Mouse (Mus musculus): Measurements from ENCODE around the gene Bcl11b. TPM values are rescaled to one million over a fixed set of nuclear protein-coding genes. Genes with fewer than 3 reads are reported as not detected.

The Bcl11b gene
- polyA plus RNA-seq, 1 experiment from 2014 or later = 21.6 TPM

- no peak overlapping the region for H3K9ac ChIP-seq (replicated peaks)
- H3K4me3 ChIP-seq (replicated peaks) = no peak overlapping the region
- WGBS = 60% methylated on average over 8 of the region's 8 CpGs
- no peaks in the 10 kb centered on the region for H3K9me3 ChIP-seq (replicated peaks)
- no peak for ATAC-seq (ENCODE audit: low FRiP score)
- H3K27me3 ChIP-seq (replicated peaks) = no peaks in the 10 kb centered on the region
- H3K4me2 ChIP-seq = no peak overlapping the region
- peaks cover 87% of the 10 kb centered on the region for H3K4me1 ChIP-seq
- no peaks in the 10 kb centered on the region for H3K36me3 ChIP-seq
- peak overlapping the region; percentile 79 for H3K27ac ChIP-seq (replicated peaks)
Observed at GRCm38 (mm10) chr12:107969126-107969525, 34.3 kb downstream of the Bcl11b start.

- WGBS = 87% methylated on average over 3 of the region's 3 CpGs
- H3K4me2 ChIP-seq = no peak overlapping the region
- H3K27ac ChIP-seq (replicated peaks) = no peak overlapping the region
- ATAC-seq (ENCODE audit: low FRiP score) = no peak
- H3K4me1 ChIP-seq = peaks cover 87% of the 10 kb centered on the region
- no peaks in the 10 kb centered on the region for H3K36me3 ChIP-seq
- no peak overlapping the region for H3K9ac ChIP-seq (replicated peaks)
- no peaks in the 10 kb centered on the region for H3K27me3 ChIP-seq (replicated peaks)
- no peak overlapping the region for H3K4me3 ChIP-seq (replicated peaks)
- no peaks in the 10 kb centered on the region for H3K9me3 ChIP-seq (replicated peaks)
Observed at GRCm38 (mm10) chr12:107968331-107968730, 35.1 kb downstream of the Bcl11b start.

DNA sequence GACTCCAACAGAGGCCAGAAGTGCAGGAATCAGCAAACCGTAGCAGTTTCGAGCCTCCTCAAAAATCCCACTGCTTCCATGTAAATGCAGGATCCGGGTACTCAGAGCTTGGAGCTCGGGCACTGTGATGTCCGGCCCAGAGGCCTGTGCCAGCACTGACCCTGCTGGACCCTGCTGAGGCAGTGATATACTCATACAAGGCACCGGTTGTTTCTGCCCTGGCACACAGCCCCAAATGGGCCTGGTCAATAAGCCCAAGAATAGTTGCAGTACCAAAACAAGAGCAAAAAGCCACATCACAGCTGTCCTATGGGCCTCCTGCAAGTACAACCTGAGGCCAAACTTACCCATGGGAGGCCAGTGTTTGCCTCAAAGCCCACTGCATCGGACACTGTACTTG is 36.4 kb downstream of the Bcl11b start:
- no peak for ATAC-seq (ENCODE audit: low FRiP score)
- Histone ChIP-seq H3K27me3 (replicated peaks) (no peaks in the 10 kb centered on the region), H3K9ac (replicated peaks) (no peak overlapping the region), H3K4me3 (replicated peaks) (no peak overlapping the region), H3K4me1 (peaks cover 83% of the 10 kb centered on the region), H3K27ac (replicated peaks) (no peak overlapping the region), H3K36me3 (no peaks in the 10 kb centered on the region), H3K9me3 (replicated peaks) (no peaks in the 10 kb centered on the region), H3K4me2 (no peak overlapping the region)
- 82% methylated on average over 7 of the region's 7 CpGs for WGBS

DNA sequence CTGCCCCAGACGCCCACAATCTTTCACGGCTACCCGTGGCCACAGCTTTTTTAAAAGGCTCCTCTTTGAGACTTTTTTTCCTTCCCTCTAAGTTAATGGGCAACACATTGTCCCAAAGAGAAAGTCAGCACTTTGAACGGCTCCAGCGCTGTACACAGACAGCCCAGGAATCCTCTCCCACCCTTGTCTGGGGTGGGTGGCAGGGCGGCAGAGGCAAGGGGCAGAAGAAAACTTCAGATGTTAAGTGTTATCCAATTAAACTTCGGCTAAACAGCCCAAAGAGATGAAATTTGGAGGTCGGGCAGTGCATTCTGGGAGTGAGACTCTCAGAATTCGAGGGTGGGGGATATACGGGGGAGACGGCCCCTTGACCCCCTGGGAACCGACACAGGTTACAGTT is 38.3 kb downstream of the Bcl11b start:
- H3K9ac ChIP-seq (replicated peaks) = no peak overlapping the region
- no peak overlapping the region for H3K4me3 ChIP-seq (replicated peaks)
- H3K4me2 ChIP-seq = no peak overlapping the region
- ATAC-seq (ENCODE audit: low FRiP score) = no peak
- 74% methylated on average over 12 of the region's 12 CpGs for WGBS
- no peaks in the 10 kb centered on the region for H3K27me3 ChIP-seq (replicated peaks)
- H3K27ac ChIP-seq (replicated peaks) = no peak overlapping the region
- H3K4me1 ChIP-seq = peaks cover 89% of the 10 kb centered on the region
- H3K36me3 ChIP-seq = no peaks in the 10 kb centered on the region
- no peaks in the 10 kb centered on the region for H3K9me3 ChIP-seq (replicated peaks)

DNA sequence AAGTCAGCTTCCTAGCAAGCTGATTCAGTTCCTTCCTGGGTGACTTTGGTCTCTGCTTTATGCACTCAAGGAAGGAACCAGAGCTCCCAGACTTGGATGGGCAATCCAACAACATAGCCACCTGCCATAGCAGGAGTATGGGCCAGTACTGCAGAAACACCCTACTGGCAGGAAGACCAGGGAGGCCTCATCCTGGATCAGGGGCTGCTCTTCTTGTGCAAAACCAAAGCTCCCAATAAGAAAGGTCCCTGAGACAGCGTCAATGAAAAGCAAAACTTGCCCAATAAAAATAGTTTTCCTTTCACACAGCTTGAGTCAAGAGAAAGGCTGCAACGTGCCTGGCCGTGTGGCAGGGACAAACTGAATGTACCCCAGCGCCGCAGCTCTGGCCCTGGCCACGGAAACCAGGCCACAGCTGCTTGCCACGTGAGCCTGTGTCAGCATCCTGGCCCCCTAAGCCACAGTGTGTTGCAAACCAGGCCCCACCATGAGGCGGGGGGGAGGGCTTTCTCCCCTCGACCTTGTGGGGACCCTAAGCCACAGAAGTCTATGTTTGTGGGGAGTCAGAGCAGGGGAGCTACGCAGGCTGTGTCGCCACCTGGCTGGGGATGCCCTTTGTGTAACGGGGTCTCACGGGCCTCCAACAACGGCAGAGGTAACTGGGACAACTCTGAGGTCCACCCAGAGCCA is 38.9 kb downstream of the Bcl11b start:
- Histone ChIP-seq H3K4me2 (no peak overlapping the region), H3K9ac (replicated peaks) (no peak overlapping the region), H3K27ac (replicated peaks) (no peak overlapping the region), H3K4me1 (peaks cover 88% of the 10 kb centered on the region), H3K36me3 (no peaks in the 10 kb centered on the region), H3K27me3 (replicated peaks) (no peaks in the 10 kb centered on the region), H3K9me3 (replicated peaks) (no peaks in the 10 kb centered on the region), H3K4me3 (replicated peaks) (no peak overlapping the region)
- WGBS = 75% methylated on average over 14 of the region's 14 CpGs
- no peak for ATAC-seq (ENCODE audit: low FRiP score)

DNA sequence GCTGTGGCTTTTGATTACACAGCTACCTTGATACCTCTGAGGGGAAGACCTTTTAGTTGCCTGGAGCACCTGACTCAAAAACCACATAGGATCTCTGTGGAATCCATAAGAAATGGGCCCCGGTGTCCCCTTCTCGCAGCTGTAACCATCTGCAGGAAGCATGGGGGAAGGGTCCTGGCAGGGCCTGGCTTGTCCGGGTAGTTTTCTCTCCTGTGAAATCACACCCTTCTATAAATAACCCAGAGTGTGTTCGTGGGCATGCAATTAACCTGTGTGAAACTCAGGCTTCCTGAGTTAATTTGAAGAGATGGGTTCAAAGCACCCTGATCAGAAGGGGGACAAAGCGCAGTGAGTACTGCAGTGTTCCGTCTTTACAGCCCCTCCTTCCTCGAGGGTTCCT is 40.5 kb downstream of the Bcl11b start:
- H3K4me3 ChIP-seq (replicated peaks) = no peak overlapping the region
- no peaks in the 10 kb centered on the region for H3K36me3 ChIP-seq
- no peak for ATAC-seq (ENCODE audit: low FRiP score)
- no peaks in the 10 kb centered on the region for H3K27me3 ChIP-seq (replicated peaks)
- no peak overlapping the region for H3K27ac ChIP-seq (replicated peaks)
- no peak overlapping the region for H3K4me2 ChIP-seq
- no peaks in the 10 kb centered on the region for H3K9me3 ChIP-seq (replicated peaks)
- 19% methylated on average over 7 of the region's 7 CpGs for WGBS
- H3K9ac ChIP-seq (replicated peaks) = no peak overlapping the region
- peaks cover 77% of the 10 kb centered on the region for H3K4me1 ChIP-seq

DNA sequence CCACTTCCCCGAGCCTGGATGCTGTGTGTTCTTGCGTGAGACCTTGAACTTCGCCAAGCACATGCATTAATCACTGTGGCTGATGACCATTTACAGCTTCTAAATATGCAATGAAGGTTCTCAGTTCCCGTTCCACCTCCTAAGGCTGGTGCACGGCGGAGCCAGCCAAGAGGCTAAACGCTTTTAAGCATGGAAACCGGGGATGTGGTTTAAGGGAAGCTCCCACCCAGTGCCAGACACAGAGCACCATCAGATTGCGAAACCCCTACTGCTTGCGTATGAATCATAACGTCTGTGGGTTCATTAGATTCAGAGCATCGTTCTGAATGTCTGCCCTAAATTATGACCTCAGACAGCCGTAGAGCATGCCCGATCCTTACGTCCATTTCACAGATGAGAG is 41.6 kb downstream of the Bcl11b start:
- H3K27ac ChIP-seq (replicated peaks) = peak overlapping the region; percentile 41; the same call in 1 of the 2 replicates
- no peak overlapping the region for H3K9ac ChIP-seq (replicated peaks)
- peaks cover 67% of the 10 kb centered on the region for H3K4me1 ChIP-seq
- peak overlapping the region; percentile 19; the same call in 1 of the 2 replicates for H3K4me2 ChIP-seq
- H3K36me3 ChIP-seq = no peaks in the 10 kb centered on the region
- H3K27me3 ChIP-seq (replicated peaks) = no peaks in the 10 kb centered on the region
- H3K9me3 ChIP-seq (replicated peaks) = no peaks in the 10 kb centered on the region
- no peak overlapping the region for H3K4me3 ChIP-seq (replicated peaks)
- ATAC-seq (ENCODE audit: low FRiP score) = no peak
- WGBS = 34% methylated on average over 15 of the region's 15 CpGs

GRCm38 (mm10) chr12:107960789-107961491 is 42.5 kb downstream of the Bcl11b start:
- no peak overlapping the region for H3K9ac ChIP-seq (replicated peaks)
- no peaks in the 10 kb centered on the region for H3K27me3 ChIP-seq (replicated peaks)
- peak overlapping the region; percentile 28; the same call in 1 of the 2 replicates for H3K27ac ChIP-seq (replicated peaks)
- peak overlapping the region; percentile 30 for H3K4me2 ChIP-seq
- no peak overlapping the region for H3K4me3 ChIP-seq (replicated peaks)
- whole genome bisulfite sequencing = 18% methylated on average over 12 of the region's 12 CpGs
- H3K4me1 ChIP-seq = peaks cover 59% of the 10 kb centered on the region
- peak; percentile 24; the same call in 1 of the 2 replicates for ATAC-seq (ENCODE audit: low FRiP score)
- no peaks in the 10 kb centered on the region for H3K9me3 ChIP-seq (replicated peaks)
- no peaks in the 10 kb centered on the region for H3K36me3 ChIP-seq

DNA sequence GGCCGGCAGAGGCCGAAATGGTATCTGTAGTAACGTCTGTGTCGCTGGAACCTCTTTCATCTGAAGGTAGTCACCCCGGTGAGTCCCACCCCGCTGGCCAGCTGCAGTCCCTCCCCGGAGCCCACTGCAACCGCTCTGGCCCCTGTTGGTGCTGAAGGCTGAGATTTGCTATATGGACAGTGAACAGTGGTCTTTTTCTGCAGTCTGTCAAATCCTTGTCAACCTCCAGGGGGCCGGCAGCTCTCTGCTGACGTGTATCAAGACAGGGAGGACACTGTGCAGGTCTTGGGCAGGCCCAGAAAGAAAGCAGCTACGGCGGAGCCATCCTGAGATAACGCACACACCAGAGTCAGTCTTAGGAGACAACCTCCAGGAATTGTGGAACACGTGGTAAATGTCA is 43.0 kb downstream of the Bcl11b start:
- Histone ChIP-seq H3K27me3 (replicated peaks) (no peaks in the 10 kb centered on the region), H3K4me3 (replicated peaks) (no peak overlapping the region), H3K4me2 (0 out of 2 replicates have a peak overlapping the region, but pooled peaks have one; percentile 13), H3K27ac (replicated peaks) (no peak overlapping the region; the same call in 1 of the 2 replicates), H3K4me1 (peaks cover 56% of the 10 kb centered on the region), H3K9ac (replicated peaks) (no peak overlapping the region), H3K36me3 (no peaks in the 10 kb centered on the region), H3K9me3 (replicated peaks) (no peaks in the 10 kb centered on the region)
- ATAC-seq (ENCODE audit: low FRiP score) = no peak
- WGBS = 45% methylated on average over 14 of the region's 14 CpGs

- Histone ChIP-seq H3K9me3 (replicated peaks) (no peaks in the 10 kb centered on the region), H3K4me1 (peaks cover 51% of the 10 kb centered on the region), H3K27me3 (replicated peaks) (no peaks in the 10 kb centered on the region), H3K4me3 (replicated peaks) (no peak overlapping the region), H3K9ac (replicated peaks) (no peak overlapping the region), H3K27ac (replicated peaks) (no peak overlapping the region; the same call in 1 of the 2 replicates), H3K4me2 (no peak overlapping the region), H3K36me3 (no peaks in the 10 kb centered on the region)
- WGBS = 38% methylated on average over 8 of the region's 8 CpGs
- no peak for ATAC-seq (ENCODE audit: low FRiP score)
Observed at GRCm38 (mm10) chr12:107959872-107960271, 43.5 kb downstream of the Bcl11b start.

GRCm38 (mm10) chr12:107953044-107953684 is 50.2 kb downstream of the Bcl11b start:
- Histone ChIP-seq H3K9ac (replicated peaks) (no peak overlapping the region), H3K4me2 (peak overlapping the region; percentile 55), H3K9me3 (replicated peaks) (no peaks in the 10 kb centered on the region), H3K4me3 (replicated peaks) (peak overlapping the region; percentile 30; the same call in 1 of the 2 replicates), H3K4me1 (peaks cover 36% of the 10 kb centered on the region), H3K36me3 (no peaks in the 10 kb centered on the region), H3K27ac (replicated peaks) (peak overlapping the region; percentile 56; the same call in 1 of the 2 replicates), H3K27me3 (replicated peaks) (no peaks in the 10 kb centered on the region)
- 80% methylated on average over 16 of the region's 16 CpGs for WGBS
- no peak for ATAC-seq (ENCODE audit: low FRiP score)
